Mouse (Mus musculus) heart, postnatal 0 days (tissue): ENCODE measurements around the gene Fam129b.

ENCODE experiments used
- CTCF ChIP-seq: IDR thresholded peaks from 2 replicates; pipeline ENCODE4 v1.5.1; 2016; ENCODE audit warnings: antibody characterized with exemption, control low read depth, low read depth
- EP300 ChIP-seq: IDR thresholded peaks from 2 replicates; pipeline ENCODE4 v1.6.1; 2016; ENCODE audit warnings: antibody characterized with exemption, low read depth

DNA sequence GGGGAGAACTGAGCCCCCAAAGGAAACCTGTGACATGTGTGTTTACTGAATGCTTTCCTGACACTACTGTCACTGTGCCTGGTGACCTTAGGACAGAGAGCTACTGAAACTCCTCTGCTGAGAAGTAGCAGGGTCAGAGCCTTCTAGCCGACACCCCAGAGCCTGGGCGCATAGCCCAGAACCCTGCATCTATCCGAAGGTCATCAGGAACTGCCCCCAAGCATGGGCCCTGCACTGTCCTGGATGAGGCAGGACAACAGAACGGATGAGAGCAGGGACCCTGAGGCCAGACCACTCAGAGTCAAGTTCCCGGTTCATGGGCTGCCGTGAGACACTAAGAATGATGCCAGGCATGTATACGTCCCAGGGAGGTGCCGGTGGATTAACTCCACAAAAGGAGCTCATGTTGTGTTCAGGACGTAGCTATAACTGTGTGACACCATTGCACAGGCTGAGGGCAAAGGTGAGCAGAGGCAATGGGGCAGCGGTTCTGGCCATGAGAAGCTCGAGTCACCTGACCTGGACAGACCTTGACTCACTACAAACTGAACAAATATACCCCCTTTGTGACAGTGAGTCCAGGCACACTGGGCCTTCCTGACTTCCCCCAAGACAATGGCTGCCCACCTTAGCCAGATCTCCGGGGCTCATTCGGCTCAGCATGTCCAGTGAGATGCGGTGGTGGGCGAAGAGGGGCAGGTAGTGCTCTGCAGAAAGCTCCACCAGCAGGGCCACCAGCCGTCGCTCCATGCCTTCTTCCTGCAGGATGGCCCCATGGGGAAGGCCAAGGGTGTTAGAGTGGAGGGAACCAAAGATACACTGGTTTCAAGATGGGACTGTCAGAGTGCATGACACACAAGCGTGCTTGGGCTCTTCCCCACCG lies 53.3 kb downstream of the Fam129b start:
- TF ChIP-seq CTCF (no peak), EP300 (no peak)
